Mouse (Mus musculus) embryonic facial prominence, embryonic 13.5 days (tissue): ENCODE data around the gene Rspo1. TPM values are rescaled to one million over a fixed set of nuclear protein-coding genes. Genes with fewer than 3 reads are reported as not detected.

ENCODE experiments used
- ATAC-seq: fragments of 200-750 bp; cut with Nextera tagmentation; 2 replicates; pipeline ENCODE4 v1.8.0; 2017; ENCODE audit warnings: low read depth; ENCODE audit not compliant: insufficient number of reproducible peaks, insufficient read depth, low FRiP score, low TSS enrichment
- H3K27ac ChIP-seq: fragments of 300-500 bp; sonication (generic); 2 replicates; pipeline ENCODE4 v1.5.1; 2015; ENCODE audit warnings: moderate library complexity, mild to moderate bottlenecking, inconsistent platforms
- H3K27me3 ChIP-seq: fragments of 300-500 bp; sonication (generic); 2 replicates; pipeline ENCODE4 v1.6.1; 2015; ENCODE audit warnings: mild to moderate bottlenecking, inconsistent platforms
- H3K36me3 ChIP-seq: fragments of 300-500 bp; sonication (generic); 2 replicates; pipeline ENCODE4 v1.6.1; 2015; ENCODE audit warnings: mild to moderate bottlenecking, inconsistent platforms
- H3K4me1 ChIP-seq: fragments of 300-500 bp; sonication (generic); 2 replicates; pipeline ENCODE4 v1.6.1; 2015; ENCODE audit warnings: inconsistent platforms
- H3K4me2 ChIP-seq: fragments of 300-500 bp; sonication (generic); 2 replicates; pipeline ENCODE4 v1.6.1; 2015; ENCODE audit warnings: moderate library complexity, mild to moderate bottlenecking, inconsistent platforms
- H3K4me3 ChIP-seq: fragments of 300-500 bp; sonication (generic); 2 replicates; pipeline ENCODE4 v1.5.1; 2015; ENCODE audit warnings: mild to moderate bottlenecking, inconsistent platforms
- H3K9ac ChIP-seq: fragments of 300-500 bp; sonication (generic); 2 replicates; pipeline ENCODE4 v1.6.1; 2015; ENCODE audit warnings: mild to moderate bottlenecking, inconsistent platforms
- H3K9me3 ChIP-seq: fragments of 300-500 bp; sonication (generic); 2 replicates; pipeline ENCODE4 v1.6.1; 2016; ENCODE audit warnings: inconsistent platforms
- WGBS: fragments of 180-500 bp; shearing (Covaris S2); methylation state at CpG from one replicate; pipeline ENCODE4 v1.1.7; 2015; ENCODE audit warnings: mixed read lengths; 5-methylcytosine and 5-hydroxymethylcytosine counted together
- polyA plus RNA-seq: library from polyadenylated mRNA; unstranded; fragments of >200 nt; fragmentation: Nextera tagmentation; extraction: Ambion mirVana; gene quantifications from 2 replicates; pipeline ENCODE4 v1.2.1, GENCODE M21; 2015

The Rspo1 gene
- polyA plus RNA-seq, 1 experiment from 2014 or later, result 18.8 TPM

DNA sequence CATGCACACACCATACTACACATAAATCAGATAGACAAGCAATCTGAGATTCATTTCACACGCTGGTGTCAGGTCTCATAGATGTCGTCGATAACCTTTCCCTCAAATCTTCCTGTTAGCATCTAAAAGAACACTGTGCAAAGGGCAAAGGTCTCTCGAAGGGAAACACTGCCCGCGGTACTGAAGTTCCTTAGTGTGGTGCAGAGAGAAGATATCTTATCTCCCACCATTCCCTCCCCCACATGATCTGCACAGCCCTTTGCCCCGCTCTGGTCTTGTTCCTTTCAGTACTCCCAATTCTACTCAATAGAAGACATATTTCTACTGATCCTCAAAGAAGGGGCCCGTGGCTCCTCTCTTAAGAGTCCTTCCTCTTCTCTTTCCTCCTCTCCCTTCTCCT is 16.7 kb downstream of the Rspo1 start:
- WGBS, result 68% methylated on average over 8 of the region's 8 CpGs
- Histone ChIP-seq H3K27ac (no peak overlapping the region), H3K4me3 (no peak overlapping the region), H3K4me1 (0 out of 2 replicates have a peak, but pooled peaks cover 10% of the 10 kb centered on the region), H3K4me2 (no peak overlapping the region), H3K27me3 (peaks cover 39% of the 10 kb centered on the region), H3K36me3 (no peaks in the 10 kb centered on the region), H3K9ac (no peak overlapping the region), H3K9me3 (no peaks in the 10 kb centered on the region)
- no peak for ATAC-seq

DNA sequence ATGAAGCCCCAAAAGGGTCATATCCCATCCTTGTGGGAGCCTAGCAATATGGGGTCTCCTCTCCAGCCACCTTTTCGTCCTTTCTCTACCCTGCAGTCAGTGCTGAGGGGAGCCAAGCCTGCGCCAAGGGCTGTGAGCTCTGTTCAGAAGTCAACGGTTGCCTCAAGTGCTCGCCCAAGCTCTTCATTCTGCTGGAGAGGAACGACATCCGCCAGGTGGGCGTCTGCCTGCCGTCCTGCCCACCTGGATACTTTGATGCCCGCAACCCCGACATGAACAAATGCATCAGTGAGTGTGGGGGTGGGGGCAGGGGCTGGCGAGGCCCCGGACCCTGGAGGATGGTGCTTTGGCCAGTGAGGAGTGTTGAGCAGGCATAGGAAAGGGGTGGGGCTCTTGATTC is 18.7 kb downstream of the Rspo1 start:
- Histone ChIP-seq H3K4me2 (no peak overlapping the region), H3K9me3 (no peaks in the 10 kb centered on the region), H3K4me1 (0 out of 2 replicates have a peak, but pooled peaks cover 10% of the 10 kb centered on the region), H3K9ac (no peak overlapping the region), H3K4me3 (no peak overlapping the region), H3K27me3 (peaks cover 58% of the 10 kb centered on the region), H3K36me3 (0 out of 2 replicates have a peak, but pooled peaks cover 2% of the 10 kb centered on the region), H3K27ac (no peak overlapping the region)
- WGBS, result 55% methylated on average over 12 of the region's 12 CpGs
- no peak for ATAC-seq

DNA sequence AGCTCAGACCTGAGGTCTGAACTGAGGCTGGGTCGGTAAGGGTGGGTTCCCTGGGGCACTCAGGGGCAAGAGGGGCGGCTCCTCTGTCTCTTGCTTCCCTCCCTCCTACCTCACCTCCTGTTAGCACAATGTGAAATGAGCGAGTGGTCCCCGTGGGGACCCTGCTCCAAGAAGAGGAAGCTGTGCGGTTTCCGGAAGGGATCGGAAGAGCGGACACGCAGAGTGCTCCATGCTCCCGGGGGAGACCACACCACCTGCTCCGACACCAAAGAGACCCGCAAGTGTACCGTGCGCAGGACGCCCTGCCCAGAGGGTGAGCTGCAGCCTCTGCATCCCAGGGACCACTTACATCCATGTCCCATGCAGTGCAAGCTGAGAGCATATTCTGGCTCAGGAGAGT is 21.2 kb downstream of the Rspo1 start:
- 49% methylated on average over 15 of the region's 15 CpGs for WGBS
- no peak overlapping the region for H3K27ac ChIP-seq
- 0 out of 2 replicates have a peak, but pooled peaks cover 10% of the 10 kb centered on the region for H3K4me1 ChIP-seq
- no peak overlapping the region for H3K4me3 ChIP-seq
- no peak for ATAC-seq
- H3K36me3 ChIP-seq, result 0 out of 2 replicates have a peak, but pooled peaks cover 2% of the 10 kb centered on the region
- H3K4me2 ChIP-seq, result 0 out of 2 replicates have a peak overlapping the region, but pooled peaks have one; percentile 1
- peaks cover 69% of the 10 kb centered on the region for H3K27me3 ChIP-seq
- no peaks in the 10 kb centered on the region for H3K9me3 ChIP-seq
- H3K9ac ChIP-seq, result no peak overlapping the region

DNA sequence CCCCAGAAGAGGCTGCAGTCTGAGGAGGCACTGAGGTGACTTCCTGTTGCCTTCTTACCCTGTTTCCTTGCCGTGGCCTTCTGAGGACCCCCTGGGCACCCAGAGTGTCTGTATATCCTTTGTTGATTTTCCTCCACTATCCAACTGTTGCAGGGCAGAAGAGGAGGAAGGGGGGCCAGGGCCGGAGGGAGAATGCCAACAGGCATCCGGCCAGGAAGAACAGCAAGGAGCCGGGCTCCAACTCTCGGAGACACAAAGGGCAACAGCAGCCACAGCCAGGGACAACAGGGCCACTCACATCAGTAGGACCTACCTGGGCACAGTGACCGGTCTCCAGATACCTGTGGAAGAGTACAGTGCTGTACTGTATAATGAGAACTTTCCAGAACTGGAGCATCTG is 22.0 kb downstream of the Rspo1 start:
- H3K9me3 ChIP-seq, result no peaks in the 10 kb centered on the region
- no peak overlapping the region for H3K9ac ChIP-seq
- no peak for ATAC-seq
- WGBS, result 65% methylated on average over 6 of the region's 6 CpGs
- peaks cover 76% of the 10 kb centered on the region for H3K27me3 ChIP-seq
- 0 out of 2 replicates have a peak, but pooled peaks cover 2% of the 10 kb centered on the region for H3K36me3 ChIP-seq
- no peak overlapping the region for H3K4me3 ChIP-seq
- H3K4me2 ChIP-seq, result no peak overlapping the region
- no peak overlapping the region for H3K27ac ChIP-seq
- H3K4me1 ChIP-seq, result 0 out of 2 replicates have a peak, but pooled peaks cover 10% of the 10 kb centered on the region

- 60% methylated on average over 8 of the region's 8 CpGs for WGBS
- Histone ChIP-seq H3K4me3 (no peak overlapping the region), H3K27me3 (peaks cover 72% of the 10 kb centered on the region), H3K36me3 (0 out of 2 replicates have a peak, but pooled peaks cover 2% of the 10 kb centered on the region), H3K4me1 (0 out of 2 replicates have a peak, but pooled peaks cover 10% of the 10 kb centered on the region), H3K27ac (no peak overlapping the region), H3K9ac (no peak overlapping the region), H3K9me3 (no peaks in the 10 kb centered on the region), H3K4me2 (no peak overlapping the region)
- no peak for ATAC-seq
Observed at GRCm38 (mm10) chr4:125008712-125009111, 22.5 kb downstream of the Rspo1 start.

DNA sequence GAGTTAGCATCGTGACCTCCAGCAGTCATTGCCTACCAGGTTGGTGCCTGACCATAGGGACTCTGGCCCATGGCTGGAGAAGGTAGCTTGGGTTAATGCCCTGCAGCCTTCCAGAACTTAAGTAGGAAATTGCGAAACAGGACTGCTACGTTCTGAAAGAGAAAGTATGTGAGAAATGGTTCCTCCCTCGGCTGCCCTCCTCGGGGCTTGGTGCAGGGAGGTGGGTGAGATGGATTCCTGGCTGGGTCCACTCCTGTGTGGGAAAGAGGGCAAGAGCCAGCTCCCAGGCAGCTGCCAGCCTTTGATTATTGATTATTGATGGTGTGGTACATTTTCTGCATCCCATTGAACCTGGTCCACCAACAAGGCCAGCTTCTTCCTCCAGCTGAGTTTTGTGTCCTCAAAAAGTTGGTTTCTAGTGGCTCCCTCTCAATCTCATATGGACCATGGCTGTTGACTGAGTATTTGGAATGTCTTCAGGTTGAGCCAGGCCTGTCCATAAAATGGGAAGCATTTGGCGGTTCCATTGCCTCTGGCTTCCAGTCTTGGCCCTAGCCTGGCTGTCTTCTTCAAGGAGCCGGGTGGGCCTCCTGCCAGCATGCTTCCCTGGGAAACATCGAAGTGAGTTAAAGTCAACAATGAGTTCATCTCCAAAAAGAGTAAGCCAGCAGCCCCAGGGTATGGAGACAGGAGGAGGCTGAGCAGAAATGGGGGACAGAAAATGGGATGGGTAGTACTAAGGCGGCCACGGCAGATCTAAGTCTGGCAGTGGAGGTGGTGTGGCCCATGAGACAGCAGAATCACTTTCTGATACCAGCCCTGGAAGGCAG is 29.8 kb downstream of the Rspo1 start, which contains the start of gene Gnl2:
Gnl2 (plus strand) TSS at position 780 of the 830 bp plus-strand sequence.
- H3K9me3 ChIP-seq, result no peaks in the 10 kb centered on the region
- no peak within 1 kb of the TSS for H3K4me3 ChIP-seq
- 83% methylated on average over 10 of the region's 10 CpGs for WGBS
- H3K27me3 ChIP-seq, result peaks cover 52% of the 10 kb centered on the region
- no peak for ATAC-seq
- H3K9ac ChIP-seq, result no peak within 1 kb of the TSS
- H3K4me2 ChIP-seq, result no peak within 1 kb of the TSS
- 0 out of 2 replicates have a peak within 1 kb of the TSS, but pooled peaks have one; percentile 23 for H3K27ac ChIP-seq
- no peaks in the 10 kb centered on the region for H3K36me3 ChIP-seq
- H3K4me1 ChIP-seq, result peaks cover 22% of the 10 kb centered on the region

GRCm38 (mm10) chr4:125017431-125017830 is 31.2 kb downstream of the Rspo1 start:
- ATAC-seq, result no peak
- H3K9me3 ChIP-seq, result no peaks in the 10 kb centered on the region
- H3K36me3 ChIP-seq, result no peaks in the 10 kb centered on the region
- peaks cover 47% of the 10 kb centered on the region for H3K27me3 ChIP-seq
- H3K4me3 ChIP-seq, result no peak overlapping the region
- no peak overlapping the region for H3K9ac ChIP-seq
- 56% methylated on average over 11 of the region's 11 CpGs for WGBS
- 0 out of 2 replicates have a peak overlapping the region, but pooled peaks have one; percentile 23 for H3K27ac ChIP-seq
- H3K4me1 ChIP-seq, result peaks cover 24% of the 10 kb centered on the region
- H3K4me2 ChIP-seq, result no peak overlapping the region

DNA sequence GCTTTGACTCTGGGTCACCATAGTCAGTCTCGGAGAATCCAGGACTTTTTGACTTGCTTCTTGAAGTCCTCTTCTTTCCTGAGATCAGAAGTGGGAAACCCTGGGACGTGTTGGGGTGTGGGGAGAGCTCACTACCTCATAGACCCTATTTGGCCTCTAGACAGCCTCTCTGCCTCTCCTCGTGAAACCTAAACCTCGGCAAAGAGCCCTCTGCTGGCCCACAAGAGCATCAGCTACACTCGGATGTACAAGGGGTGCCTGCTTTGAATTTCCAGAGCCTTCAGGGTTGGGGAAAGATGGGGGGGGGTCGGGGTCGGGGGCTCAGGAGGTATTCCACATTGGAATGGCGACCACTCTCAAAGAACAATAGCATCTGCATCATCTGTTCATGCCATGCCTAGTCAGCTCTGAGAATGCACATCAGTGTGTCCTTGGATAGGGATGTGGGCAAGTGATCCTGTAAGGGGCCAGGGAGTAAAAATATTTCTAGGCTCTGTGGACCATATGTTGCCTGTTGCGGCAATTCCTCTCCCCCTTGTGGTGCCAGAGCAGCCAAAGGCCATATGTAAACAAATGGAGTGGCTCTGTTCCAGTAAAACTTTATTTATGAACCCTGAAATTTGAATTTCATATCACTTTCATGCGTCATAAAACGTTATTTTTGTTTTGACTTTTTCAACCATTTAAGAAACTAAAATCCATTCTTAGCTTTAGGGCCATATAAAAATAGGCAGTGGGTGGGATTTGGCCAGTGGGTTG is 34.7 kb downstream of the Rspo1 start:
- Histone ChIP-seq H3K27me3 (peaks cover 45% of the 10 kb centered on the region), H3K4me3 (no peak overlapping the region), H3K9me3 (no peaks in the 10 kb centered on the region), H3K9ac (no peak overlapping the region), H3K4me1 (peaks cover 24% of the 10 kb centered on the region), H3K4me2 (no peak overlapping the region), H3K36me3 (no peaks in the 10 kb centered on the region), H3K27ac (peak overlapping the region; percentile 58; the same call in 1 of the 2 replicates)
- ATAC-seq, result peak; percentile 37; the same call in 1 of the 2 replicates
- 20% methylated on average over 11 of the region's 11 CpGs for WGBS

DNA sequence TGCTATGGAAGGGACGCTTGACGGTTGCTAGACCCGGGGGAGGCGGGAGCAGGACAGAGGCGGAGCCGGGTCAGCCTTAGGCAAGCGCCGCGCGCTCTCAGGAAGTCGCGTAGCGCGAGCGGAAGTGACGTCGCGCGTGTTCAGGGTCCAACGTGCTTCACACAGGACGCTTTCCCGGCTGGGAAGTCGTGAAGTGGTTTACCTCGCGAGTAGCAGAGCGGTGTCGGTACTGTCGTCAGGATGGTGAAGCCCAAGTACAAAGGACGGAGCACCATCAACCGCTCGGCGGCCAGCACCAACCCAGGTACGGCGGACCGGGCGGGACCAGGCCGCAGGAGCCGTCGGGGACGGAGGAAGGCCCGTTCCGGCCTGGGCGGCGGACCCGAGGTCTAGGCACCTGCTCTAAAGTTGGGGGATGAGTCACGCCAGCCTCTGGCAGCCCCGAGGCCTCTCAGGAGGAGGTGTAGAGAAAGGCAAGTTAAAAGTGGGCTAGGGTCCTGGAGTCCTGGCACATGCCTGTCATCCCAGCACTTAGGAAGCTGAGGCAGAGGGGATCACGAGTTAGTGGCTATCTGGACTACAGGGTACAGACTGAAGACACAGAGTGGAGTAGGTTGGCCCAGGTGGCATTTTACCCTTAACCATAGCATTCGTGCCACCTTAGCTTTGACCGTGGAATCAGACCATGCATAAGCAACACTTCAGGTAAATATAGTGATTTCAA is 43.8 kb downstream of the Rspo1 start:
- WGBS, result under 1% methylated on average over 50 of the region's 50 CpGs
- peak overlapping the region; percentile 93 for H3K9ac ChIP-seq
- ATAC-seq, result peak; percentile 89
- H3K36me3 ChIP-seq, result peaks cover 6% of the 10 kb centered on the region
- peak overlapping the region; percentile 64; the same call in 1 of the 2 replicates for H3K27ac ChIP-seq
- H3K27me3 ChIP-seq, result peaks cover 20% of the 10 kb centered on the region
- no peaks in the 10 kb centered on the region for H3K9me3 ChIP-seq
- peaks cover 32% of the 10 kb centered on the region for H3K4me1 ChIP-seq
- peak overlapping the region; percentile 72 for H3K4me2 ChIP-seq
- peak overlapping the region; percentile 95 for H3K4me3 ChIP-seq

DNA sequence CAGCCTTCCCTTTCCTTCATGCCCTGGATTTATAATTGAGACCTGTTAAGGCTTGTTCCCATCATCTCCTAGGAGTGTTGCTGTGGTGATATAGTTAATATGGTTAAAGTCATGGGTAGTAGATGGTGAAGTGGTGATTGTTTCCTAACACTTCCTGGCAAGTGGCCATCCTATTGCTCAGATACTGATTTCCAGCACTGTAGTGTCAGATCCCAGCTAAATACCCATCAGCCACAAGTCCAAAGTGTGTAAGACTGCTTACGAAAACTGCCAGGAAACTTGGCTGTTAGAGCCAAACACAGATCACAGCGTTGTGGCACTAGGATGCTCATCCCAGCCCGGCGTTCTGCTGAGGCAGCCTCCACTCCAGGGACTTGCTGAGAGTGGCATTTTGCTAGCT is 48.1 kb downstream of the Rspo1 start:
- H3K27me3 ChIP-seq, result no peaks in the 10 kb centered on the region
- no peak for ATAC-seq
- peaks cover 40% of the 10 kb centered on the region for H3K4me1 ChIP-seq
- 0 out of 2 replicates have a peak overlapping the region, but pooled peaks have one; percentile 0 for H3K27ac ChIP-seq
- H3K36me3 ChIP-seq, result peaks cover 37% of the 10 kb centered on the region
- no peak overlapping the region for H3K4me3 ChIP-seq
- H3K4me2 ChIP-seq, result no peak overlapping the region
- H3K9me3 ChIP-seq, result no peaks in the 10 kb centered on the region
- 66% methylated on average over 4 of the region's 4 CpGs for WGBS
- H3K9ac ChIP-seq, result no peak overlapping the region

DNA sequence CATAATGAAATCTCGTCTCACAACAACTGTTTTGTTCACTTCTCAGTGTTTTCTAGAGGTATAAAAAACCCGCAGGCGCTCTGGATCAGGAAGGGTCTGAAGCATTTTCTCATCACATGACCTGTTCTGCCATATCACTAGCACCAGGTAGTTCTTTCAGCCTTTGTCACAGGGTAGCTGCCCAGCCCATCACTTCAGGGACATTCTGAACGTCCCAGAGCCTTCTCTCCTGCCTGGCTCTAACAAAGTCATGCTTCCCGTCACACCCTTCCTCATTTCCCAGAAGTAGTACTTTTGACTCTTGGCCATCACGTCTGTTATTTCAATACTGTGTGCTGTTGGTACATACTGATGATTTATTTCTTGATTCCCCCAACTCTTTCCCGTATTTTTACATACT is 58.2 kb downstream of the Rspo1 start:
- no peak overlapping the region for H3K9ac ChIP-seq
- H3K4me2 ChIP-seq, result no peak overlapping the region
- H3K36me3 ChIP-seq, result peaks cover 94% of the 10 kb centered on the region
- H3K27ac ChIP-seq, result no peak overlapping the region
- no peak for ATAC-seq
- no peaks in the 10 kb centered on the region for H3K27me3 ChIP-seq
- WGBS, result 88% methylated on average over 7 of the region's 7 CpGs
- H3K4me3 ChIP-seq, result no peak overlapping the region
- peaks cover 3% of the 10 kb centered on the region; the same call in 1 of the 2 replicates for H3K4me1 ChIP-seq
- no peaks in the 10 kb centered on the region for H3K9me3 ChIP-seq
